ENCODE assay signal across 8 mouse cellular contexts in the genomic region with DNA sequence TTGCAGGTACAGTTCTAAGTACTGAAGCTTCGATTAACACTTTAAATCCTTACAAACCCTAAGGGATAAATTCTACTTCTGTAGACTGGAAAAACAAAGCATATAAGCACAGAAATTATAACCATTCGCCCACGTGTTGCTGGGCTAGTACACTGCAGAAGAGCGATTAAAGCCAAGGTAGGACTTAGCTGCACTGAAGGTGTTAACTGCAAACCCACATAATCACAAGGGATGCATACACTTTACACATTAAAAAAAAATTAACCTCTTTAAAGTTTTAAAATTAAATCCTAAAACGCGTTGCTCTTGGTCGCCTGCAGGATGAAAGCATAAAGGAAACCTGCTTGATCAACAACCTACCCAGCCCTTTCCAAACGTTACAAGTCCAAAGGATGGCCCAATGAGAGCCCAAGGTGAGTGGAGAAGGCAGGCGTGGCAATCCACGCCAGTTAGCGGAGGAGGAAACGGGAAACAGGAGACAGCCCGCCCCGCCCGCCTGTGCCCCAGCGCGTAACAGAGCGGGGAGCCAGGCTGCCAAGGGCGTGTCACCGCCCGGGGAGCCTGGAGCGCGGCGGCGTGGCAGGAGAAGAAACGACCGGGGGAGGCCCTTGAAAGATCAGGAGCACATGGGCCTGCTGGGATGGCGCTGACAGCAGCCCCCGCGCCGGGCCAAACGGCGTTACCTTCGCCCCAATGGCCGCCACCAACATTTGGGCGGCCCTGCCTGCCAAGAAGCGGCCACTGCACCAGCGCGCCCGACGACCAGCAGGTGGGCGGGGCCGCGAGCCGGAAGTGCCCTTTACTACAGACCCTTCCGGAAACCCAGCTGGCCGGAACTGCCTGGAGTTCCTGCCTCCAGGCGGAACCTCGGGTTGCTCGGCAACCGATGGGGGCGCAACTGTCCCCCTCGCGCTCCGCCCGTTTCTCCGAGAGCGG. TPM values are rescaled to one million over a fixed set of nuclear protein-coding genes. Genes with fewer than 3 reads are reported as not detected.
DNase-seq lines count a peak whose midpoint lies in the region; ATAC-seq and TF ChIP-seq lines count a peak whose summit lies in the region.
"Not testable (repeated sequence)": the region's sequence is repeated elsewhere in the genome, so short reads cannot be mapped to it uniquely, and the experiment has no call there.

TSS of gene Rsph3a (plus strand) at position 498 of the 936 bp plus-strand sequence.

- TF ChIP-seq CTCF in thymus, adult 2 months (IDR thresholded peaks at IDR 0.05; ENCODE audit: borderline replicate concordance, control insufficient read depth, extremely low read depth, insufficient read depth, low read length, poor library complexity), result not testable (repeated sequence)

- not testable (repeated sequence) for H3K4me1 ChIP-seq in hindbrain, embryonic 10.5 days (replicated peaks); lung, embryonic 16.5 days (replicated peaks; ENCODE audit: control insufficient read depth, insufficient read depth, low read length); thymus, adult 2 months (replicated peaks; ENCODE audit: control insufficient read depth, insufficient read depth, low read length)

- not testable (repeated sequence) for TF ChIP-seq POLR2A in thymus, adult 2 months (IDR thresholded peaks at IDR 0.05; ENCODE audit: control insufficient read depth, extremely low read depth, insufficient read depth, low read length, poor library complexity)

- WGBS in hindbrain, embryonic 10.5 days, result 4% methylated on average over 58 of the region's 58 CpGs
- 2% methylated on average over 57 of the region's 58 CpGs for WGBS in lung, embryonic 16.5 days
- WGBS in thymus, adult 2 months, result 1% methylated on average over 58 of the region's 58 CpGs

- ATAC-seq in lung, embryonic 16.5 days (ENCODE audit: low read depth), result peak; percentile 99

- not testable (repeated sequence) for H3K36me3 ChIP-seq in hindbrain, embryonic 10.5 days; lung, embryonic 16.5 days (ENCODE audit: control insufficient read depth, insufficient read depth, low read length); thymus, adult 2 months (ENCODE audit: control insufficient read depth, insufficient read depth, low read length)

- DNase-seq in MN1 (ENCODE audit: low spot score), result peak; percentile 95
- DNase-seq in cerebellum, adult 9-11 months, result peak; percentile 88
- peak; percentile 58 to 84 for DNase-seq in frontal cortex, adult 2 months (ENCODE audit: extremely low spot score in 1 of 2, low spot score in 1 of 2)
- peak; percentile 93 for DNase-seq in hindbrain, embryonic 10.5 days (ENCODE audit: low spot score)
- peak; percentile 89 for DNase-seq in layer of hippocampus, adult 9-11 months
- DNase-seq in ovary, adult 18-20 months (ENCODE audit: low spot score), result peak; percentile 86
- DNase-seq in thymus, adult 2 months, result peak; percentile 70

- H3K27me3 ChIP-seq in hindbrain, embryonic 10.5 days (ENCODE audit: insufficient read depth, poor library complexity, severe bottlenecking); lung, embryonic 16.5 days (ENCODE audit: control insufficient read depth, insufficient read depth, low read depth, low read length); thymus, adult 2 months (ENCODE audit: control insufficient read depth, insufficient read depth, low read length): not testable (repeated sequence)

- peak within 1 kb of the TSS; percentile 68 for H3K4me2 ChIP-seq in lung, embryonic 16.5 days (ENCODE audit: low read depth, low read length)

- H3K9me3 ChIP-seq in hindbrain, embryonic 10.5 days; lung, embryonic 16.5 days (ENCODE audit: control insufficient read depth, low read length): not testable (repeated sequence)

- peak within 1 kb of the TSS; percentile 71 for H3K9ac ChIP-seq in lung, embryonic 16.5 days (ENCODE audit: low read length)

- peak within 1 kb of the TSS; percentile 62 for H3K4me3 ChIP-seq in hindbrain, embryonic 10.5 days
- H3K4me3 ChIP-seq in lung, embryonic 16.5 days (ENCODE audit: low read length), result peak within 1 kb of the TSS; percentile 62
- H3K4me3 ChIP-seq in thymus, adult 2 months (ENCODE audit: control insufficient read depth, insufficient read depth, low read length), result peak within 1 kb of the TSS; percentile 73

- peak within 1 kb of the TSS; percentile 89 for H3K27ac ChIP-seq in hindbrain, embryonic 10.5 days
- H3K27ac ChIP-seq in lung, embryonic 16.5 days (ENCODE audit: low read length), result peak within 1 kb of the TSS; percentile 92
- 0 out of 2 replicates have a peak within 1 kb of the TSS, but pooled peaks have one; percentile 10 for H3K27ac ChIP-seq in thymus, adult 2 months (ENCODE audit: control insufficient read depth, insufficient read depth, low read length)

RNA-seq across cellular contexts. Expression of gene Rsph3a, which starts in this region (rescaled TPM):
- 39.1 and 40.0 TPM in 2 replicates for polyA plus RNA-seq in frontal cortex, adult 2 months (2012; rRNA removed)
- polyA plus RNA-seq in hindbrain, embryonic 10.5 days (2016; fragmentation: Nextera tagmentation; extraction: Ambion mirVana), result 60.2 and 61.8 TPM in 2 replicates
- polyA plus RNA-seq in lung, embryonic 16.5 days (2015; fragmentation: Nextera tagmentation; extraction: Ambion mirVana), result 57.6 and 74.4 TPM in 2 replicates
- 47.1 and 54.6 TPM in 2 replicates for polyA plus RNA-seq in thymus, adult 2 months (2012; rRNA removed)

Comparison
In these comparisons a context has a peak if more than half of its experiments do, and no peak if none do; other contexts are left out.
1. Peak in every context shown above with its lines: DNase-seq, ATAC-seq, H3K4me3 ChIP-seq and H3K27ac ChIP-seq.
2. H3K27ac ChIP-seq: peak in every context shown above with its lines; median percentile 92 in lung, embryonic 16.5 days; 89 in hindbrain, embryonic 10.5 days; 10 in thymus, adult 2 months.